Mouse (Mus musculus): ENCODE measurements around the gene Swsap1.

Gene Swsap1

DNA sequence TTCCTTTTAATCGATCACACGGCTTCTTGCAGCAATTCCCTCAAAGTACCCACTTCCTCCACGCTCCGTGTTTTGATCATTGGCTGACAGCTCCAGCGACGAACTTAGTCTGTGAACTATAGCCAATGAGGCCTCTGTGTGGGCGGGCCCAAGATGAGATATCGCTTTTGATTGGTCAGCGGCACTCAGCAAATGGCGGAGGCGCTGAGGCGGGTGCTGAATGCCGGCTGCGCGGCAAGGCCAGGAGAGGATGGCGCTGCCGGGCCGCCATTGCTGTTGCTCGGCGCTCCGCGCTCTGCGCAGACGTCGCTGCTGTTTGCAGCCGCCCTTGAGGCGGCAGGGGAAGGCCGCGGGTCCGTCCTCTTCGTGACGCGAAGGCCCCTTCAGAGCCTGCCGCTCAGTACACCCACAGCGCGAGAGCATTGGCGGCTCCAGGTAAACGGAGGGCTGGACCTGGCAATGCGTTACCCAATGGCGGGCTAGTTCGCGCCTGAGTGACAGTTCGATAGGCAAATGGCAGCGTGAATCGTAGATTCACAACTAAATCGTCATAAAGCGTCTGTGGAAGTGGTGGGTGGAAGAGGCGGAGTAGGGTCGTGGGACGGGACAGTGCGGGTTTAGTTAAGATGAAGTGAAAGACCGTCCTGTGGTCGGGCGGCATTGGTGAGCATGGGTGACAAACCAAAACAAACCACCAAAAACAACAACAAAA, at the start of gene Swsap1:
Gene Swsap1, plus strand, starts transcription at position 186 of the 712 bp plus-strand sequence.
- DNase-seq (ENCODE audit: low read depth, low spot score), result peak; percentile 98

DNA sequence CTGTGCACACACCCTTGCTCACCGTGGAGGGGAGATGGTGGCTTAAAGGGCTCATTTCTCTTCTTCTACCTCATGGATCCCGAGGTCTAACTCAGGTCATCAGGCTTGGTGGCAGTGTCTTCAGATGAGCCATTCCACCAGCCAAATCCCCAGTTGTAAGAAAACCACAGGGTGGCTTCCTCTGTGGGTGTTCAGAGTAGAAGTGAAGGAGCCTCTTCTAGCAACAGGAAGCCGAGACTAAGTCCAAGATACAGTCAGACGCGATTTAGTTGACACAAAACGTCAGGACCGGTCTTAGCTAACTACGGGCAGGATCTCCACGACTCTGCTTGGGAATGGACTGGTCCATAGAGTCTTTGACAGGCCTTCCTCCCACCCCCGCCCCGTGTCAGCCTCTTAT, 47.3 kb upstream of the Swsap1 start:
- no peak for DNase-seq (ENCODE audit: low read depth, low spot score)

DNA sequence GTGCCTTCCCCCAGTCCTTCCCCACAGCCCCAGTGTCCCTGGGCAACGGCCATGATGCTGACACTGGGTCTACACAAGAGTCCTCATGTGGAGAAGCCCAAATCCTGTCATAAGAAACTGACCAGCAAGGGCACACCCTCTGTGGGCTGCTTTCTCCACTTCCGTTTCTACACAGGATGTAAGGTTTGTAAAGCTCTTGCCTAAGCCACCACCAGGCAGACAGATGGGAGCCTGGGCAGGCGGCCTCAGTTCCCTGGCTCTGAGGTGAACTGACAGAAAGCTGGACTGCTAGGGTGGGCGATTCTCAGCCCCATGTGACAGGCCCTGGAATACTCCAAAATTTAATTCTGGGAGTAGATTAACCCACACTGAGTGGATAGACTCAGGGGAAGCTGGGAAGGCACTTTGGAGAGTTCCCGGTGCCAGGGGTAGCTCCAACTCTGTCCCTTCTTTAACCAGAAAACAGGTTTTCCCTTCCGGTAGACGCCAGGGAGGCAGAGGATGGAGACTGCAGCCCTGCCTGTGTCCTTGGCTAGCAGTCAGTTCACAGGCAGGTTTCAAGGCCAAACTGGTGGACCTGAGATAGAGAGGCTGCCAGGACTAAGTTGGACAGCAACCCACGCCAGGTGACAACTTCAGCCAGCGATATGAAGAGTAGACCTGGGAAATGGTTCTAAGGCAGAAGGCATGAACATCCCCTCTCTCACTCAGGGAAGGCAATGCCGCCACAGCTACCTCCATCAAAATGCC, 45.9 kb upstream of the Swsap1 start:
- no peak for DNase-seq (ENCODE audit: low read depth, low spot score)

DNA sequence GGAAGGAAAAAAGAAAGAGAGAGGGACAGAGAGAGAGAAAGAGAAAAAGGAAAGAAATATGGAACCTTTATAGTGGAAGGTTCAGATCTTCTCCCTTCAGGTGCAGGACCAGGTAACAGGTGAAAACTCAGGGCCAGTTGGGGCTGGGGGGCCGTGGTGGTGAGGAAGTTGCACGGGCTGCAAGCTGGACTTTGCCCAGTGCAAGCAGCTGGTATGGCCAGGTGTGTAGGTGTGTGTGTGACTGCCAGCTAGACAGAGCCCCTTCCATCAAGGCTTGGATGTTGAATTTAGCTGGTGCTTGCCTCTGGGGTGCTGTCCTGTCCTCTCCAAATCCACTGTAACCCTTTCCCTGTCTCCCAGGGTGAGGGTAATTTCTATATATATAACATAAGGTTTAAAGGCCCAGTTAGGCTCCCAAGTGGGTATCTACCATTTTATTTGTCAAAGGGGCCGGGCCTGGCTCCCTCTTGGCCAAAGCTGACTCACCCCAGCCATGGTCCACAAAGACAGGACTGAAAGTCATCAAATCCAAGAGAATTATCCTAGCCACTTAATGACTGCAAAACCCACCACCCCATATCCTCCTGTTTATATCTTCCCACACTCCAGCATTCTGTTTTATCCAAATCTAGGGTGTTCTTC, 38.6 kb upstream of the Swsap1 start:
- no peak for DNase-seq (ENCODE audit: low read depth, low spot score)

DNA sequence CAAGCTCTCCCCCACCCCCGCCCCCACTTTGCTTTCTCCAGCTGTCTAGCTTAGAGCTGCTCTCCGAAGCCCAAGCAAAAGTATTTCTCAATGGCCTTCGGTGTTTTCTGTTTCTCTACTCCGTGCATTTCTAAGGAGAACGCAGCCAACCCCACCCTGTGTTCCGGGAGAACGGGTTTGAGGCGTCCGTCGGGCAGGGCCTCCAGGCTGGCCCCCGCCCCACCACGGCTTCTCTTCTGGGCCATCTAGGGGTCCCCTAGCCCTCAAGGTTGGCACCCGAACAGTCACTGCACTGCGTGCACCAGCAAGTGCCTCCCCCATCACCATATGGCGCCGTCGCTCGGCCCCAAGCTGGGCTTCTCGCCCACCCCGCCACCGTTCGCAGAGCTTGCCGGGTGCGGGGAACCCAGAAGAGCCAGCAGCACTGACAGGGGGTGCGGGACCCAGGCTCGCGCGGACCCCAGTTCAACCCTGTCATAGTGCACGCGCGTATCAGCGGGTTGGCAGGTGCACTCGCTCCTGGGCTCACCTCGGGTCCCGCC, 38.0 kb upstream of the Swsap1 start:
- DNase-seq (ENCODE audit: low read depth, low spot score), result no peak

DNA sequence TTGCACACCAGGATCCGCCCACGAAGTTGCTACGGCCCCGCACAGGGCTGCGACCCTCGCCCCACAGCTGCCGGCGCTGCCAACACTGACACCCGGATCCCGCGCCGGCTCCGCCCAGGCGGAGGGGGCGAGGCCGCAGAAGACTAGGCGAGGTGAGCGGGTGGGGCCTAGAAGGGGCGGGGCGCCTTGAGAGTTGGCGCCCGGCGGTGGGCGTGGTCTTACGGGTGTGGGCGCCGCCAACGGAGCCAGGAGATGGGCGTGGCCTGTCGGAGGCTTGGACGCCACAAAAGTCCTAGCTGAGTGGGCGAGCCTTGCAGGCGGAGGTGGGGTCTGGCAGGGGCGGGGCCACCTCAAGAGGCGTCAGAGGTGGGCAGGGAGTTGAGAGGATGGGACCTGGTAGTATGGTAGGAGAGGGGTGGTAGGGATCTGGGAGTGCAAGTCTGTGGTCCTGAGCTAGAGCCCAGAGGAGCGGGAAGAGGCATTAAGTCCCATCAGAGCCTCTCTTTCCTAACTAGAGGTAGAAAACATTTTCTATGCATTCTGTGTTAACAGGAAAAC, 37.4 kb upstream of the Swsap1 start, which contains the start of gene Rab3d:
Gene Rab3d, minus strand, starts transcription at position 158 of the 558 bp plus-strand sequence.
- peak; percentile 85 for DNase-seq (ENCODE audit: low read depth, low spot score)

GRCm38 (mm10) chr9:21918692-21919384, 36.7 kb upstream of the Swsap1 start:
- DNase-seq (ENCODE audit: low read depth, low spot score), result peak; percentile 35

DNA sequence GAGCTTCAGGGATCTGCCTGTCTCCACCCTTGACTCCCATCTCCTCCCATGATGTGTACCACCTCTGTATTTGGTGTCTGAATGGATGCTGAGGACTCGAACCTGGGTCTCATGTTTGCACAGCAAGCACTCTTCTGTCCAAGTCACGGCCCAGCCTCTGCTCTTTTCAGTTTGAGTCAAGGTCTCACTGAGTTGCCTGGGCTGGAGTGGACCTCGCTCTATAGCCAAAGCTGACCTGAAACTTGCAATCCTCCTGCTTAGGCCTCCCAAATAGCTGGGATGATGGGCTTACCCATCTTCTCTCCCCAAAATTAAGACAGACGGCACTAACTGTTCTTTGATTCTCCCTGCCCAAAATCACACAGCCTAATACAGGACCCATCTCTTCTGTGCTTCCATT, 32.5 kb upstream of the Swsap1 start:
- DNase-seq (ENCODE audit: low read depth, low spot score), result no peak

DNA sequence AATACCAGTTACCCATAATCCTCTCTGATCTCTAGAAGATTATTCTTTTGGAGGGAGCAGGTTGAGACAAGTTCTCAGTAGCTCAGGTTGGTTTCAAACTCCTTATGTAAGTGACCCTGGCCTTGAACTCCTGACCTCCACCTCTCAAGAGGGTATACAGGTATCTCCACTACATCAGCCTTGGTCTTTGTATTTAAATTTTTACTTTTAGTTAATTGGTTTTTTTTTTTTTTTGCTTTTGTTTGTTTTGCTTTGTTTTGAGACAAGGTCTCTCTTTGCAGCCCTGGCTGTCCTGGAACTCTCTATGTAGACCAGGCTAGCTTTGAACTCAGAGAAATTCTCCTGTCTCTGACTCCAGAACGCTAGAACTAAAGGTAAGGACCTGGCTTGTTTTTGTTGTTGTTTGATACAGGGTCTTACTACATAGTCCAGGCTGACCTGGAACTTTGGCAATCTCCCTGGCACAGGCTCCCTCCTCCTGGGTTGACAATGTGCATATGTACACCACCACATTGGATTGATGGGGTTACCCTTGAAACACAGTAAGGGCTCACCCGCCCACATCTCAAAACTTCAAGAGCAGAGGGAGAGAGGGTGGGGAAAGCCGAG, 32.0 kb upstream of the Swsap1 start:
- peak; percentile 50 for DNase-seq (ENCODE audit: low read depth, low spot score)

- DNase-seq (ENCODE audit: low read depth, low spot score), result peak; percentile 99
These were observed 31.5 kb upstream of the Swsap1 start for GRCm38 (mm10) chr9:21924099-21924493.

DNA sequence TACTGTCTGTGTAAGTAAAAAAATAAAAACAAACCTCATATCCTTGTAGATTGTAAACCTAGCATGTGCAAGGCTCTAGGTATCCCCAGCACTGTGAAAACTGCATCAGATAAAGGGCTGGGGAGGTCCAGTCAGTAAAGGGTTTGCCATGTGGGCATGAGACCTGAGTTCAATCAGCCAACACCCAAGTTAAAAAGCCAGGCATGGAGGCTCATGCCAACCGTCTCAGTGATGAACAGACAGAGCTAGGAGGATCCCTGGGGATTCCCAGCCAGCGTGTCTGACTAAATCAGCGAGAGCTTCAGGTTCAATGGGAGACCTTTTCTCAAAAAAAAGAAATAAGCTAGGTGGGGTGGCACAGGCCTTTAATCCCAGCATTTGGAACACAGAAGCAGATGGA, 30.5 kb upstream of the Swsap1 start:
- DNase-seq (ENCODE audit: low read depth, low spot score), result no peak

DNA sequence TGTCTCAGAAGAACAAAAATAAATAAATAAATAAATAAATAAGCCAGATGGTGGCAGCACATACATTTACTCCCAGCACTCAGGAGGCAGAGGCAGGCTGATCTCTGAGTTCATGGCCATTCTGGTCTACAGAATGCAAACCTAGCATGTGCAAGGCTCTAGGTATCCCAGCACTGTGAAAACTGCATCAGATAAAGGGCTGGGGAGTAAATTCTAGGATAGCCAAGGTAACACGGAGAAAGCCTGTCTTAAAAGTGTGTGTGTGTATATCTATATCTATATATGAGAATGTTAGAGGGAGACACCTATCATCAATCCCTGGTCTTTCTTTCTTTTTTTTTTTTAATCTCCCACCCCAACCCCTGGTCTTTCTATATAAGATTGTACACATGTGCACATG, 30.0 kb upstream of the Swsap1 start:
- no peak for DNase-seq (ENCODE audit: low read depth, low spot score)

- DNase-seq (ENCODE audit: low read depth, low spot score), result peak; percentile 71
These were observed 29.4 kb upstream of the Swsap1 start for GRCm38 (mm10) chr9:21926155-21926554.

DNA sequence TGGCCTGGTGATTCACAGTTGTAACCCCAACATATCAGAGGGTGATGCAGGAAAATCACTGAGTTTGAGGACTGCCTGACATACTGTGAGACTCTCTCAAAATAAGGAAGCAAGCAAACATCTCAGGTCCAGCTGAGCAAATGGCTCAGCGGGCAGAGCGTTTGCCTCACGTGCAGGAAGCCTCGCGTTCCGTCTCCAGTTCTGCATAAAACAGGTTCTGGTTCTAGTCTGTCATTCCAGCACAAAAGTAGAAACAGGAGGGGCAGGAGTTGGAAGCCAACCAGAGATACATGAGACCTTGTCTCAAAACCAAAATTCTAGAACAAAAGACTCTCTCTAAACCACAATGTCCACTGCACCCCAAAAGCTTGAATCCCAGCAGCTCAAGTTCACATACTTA, 28.8 kb upstream of the Swsap1 start:
- peak; percentile 31 for DNase-seq (ENCODE audit: low read depth, low spot score)

- DNase-seq (ENCODE audit: low read depth, low spot score), result peak; percentile 99
These were observed 28.3 kb upstream of the Swsap1 start, which contains the start of the genes Ccdc159 and Tmem205 for GRCm38 (mm10) chr9:21927208-21927753. Gene Ccdc159, plus strand, starts transcription at chr9:21927471. Gene Tmem205, minus strand, starts transcription at chr9:21927556.

GRCm38 (mm10) chr9:21929208-21929607, 26.3 kb upstream of the Swsap1 start:
- DNase-seq (ENCODE audit: low read depth, low spot score), result no peak

DNA sequence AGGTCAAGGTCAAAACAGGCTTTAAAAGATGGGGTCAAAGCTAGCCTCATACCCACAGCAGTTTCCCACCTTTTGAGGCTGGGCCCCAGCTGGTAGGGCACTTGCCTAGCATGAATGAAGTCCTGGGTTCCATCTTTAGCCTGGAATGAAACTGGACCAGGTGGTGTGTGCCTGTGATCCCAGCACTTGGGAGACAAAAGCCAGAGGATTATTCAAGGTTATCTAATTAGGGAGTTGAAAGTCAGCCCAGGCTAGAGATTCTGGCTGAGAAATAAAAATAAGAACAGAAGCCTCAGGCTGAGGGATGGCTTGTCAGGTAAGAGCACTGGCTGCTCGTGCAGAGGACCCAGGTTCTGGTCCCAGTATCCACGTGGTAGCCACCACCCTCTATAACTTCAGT, 23.5 kb upstream of the Swsap1 start:
- no peak for DNase-seq (ENCODE audit: low read depth, low spot score)

DNA sequence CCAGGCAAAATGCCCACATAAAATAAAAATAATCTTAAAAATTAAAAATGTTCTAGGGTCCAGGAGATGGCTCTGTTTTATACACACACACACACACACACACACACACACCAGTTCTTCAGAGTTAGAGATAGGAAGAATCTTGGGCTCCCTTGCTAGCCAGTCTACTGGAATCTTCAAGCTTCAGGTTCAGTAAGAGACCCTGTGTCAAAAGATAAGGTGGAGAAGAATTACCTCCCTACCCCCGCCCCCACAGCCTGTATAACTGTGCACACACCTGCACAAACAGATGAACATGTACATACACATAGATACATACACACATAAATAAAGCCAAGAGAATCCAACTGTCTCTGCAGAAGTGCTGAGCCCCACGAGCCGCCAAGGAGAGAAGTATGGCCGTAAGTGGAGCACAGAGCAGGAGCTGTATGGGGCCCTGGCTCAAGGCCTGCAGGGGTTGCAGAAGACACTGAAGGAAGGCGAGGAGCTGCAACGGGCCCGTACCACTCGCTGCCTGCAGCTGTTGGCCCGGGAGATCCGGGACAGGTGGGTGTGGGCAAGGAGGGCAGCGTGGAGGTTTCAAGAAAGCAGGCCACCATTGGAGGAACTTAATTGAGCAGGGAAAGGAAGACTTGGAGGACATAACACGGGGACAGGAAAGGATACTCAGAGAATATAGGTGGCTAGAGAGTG, 23.0 kb upstream of the Swsap1 start:
- DNase-seq (ENCODE audit: low read depth, low spot score), result no peak

- no peak for DNase-seq (ENCODE audit: low read depth, low spot score)
These were observed 21.5 kb upstream of the Swsap1 start for GRCm38 (mm10) chr9:21934021-21934420.

Data from 3T3-L1 (cell line).